Mouse (Mus musculus) ES-Bruce4 (cell line): ENCODE measurements around the gene Ddah2. TPM values are rescaled to one million over a fixed set of nuclear protein-coding genes. Genes with fewer than 3 reads are reported as not detected.
"Not testable (repeated sequence)": the region's sequence is repeated elsewhere in the genome, so short reads cannot be mapped to it uniquely, and the experiment has no call there.

Experiments used
- H3K27ac ChIP-seq: 2 replicates; pipeline ENCODE4 v1.5.1; 2012; ENCODE audit warnings: low read length, inconsistent platforms; ENCODE audit not compliant: insufficient read depth
- H3K27me3 ChIP-seq: 2 replicates; pipeline ENCODE4 v1.6.1; 2012; ENCODE audit warnings: mild to moderate bottlenecking, low read length, inconsistent platforms; ENCODE audit not compliant: control insufficient read depth, poor library complexity, insufficient read depth, severe bottlenecking
- H3K36me3 ChIP-seq: 2 replicates; pipeline ENCODE4 v1.6.1; 2012; ENCODE audit warnings: inconsistent platforms, mild to moderate bottlenecking, low read length, moderate library complexity; ENCODE audit not compliant: control insufficient read depth, poor library complexity, insufficient read depth, severe bottlenecking
- H3K4me1 ChIP-seq: one replicate; pipeline ENCODE4 v1.8.1; 2011; ENCODE audit warnings: low read length; ENCODE audit not compliant: control insufficient read depth, insufficient read depth
- H3K4me3 ChIP-seq: 2 replicates; pipeline ENCODE4 v1.5.1; 2011; ENCODE audit warnings: low read depth, mild to moderate bottlenecking, low read length
- H3K9ac ChIP-seq: 2 replicates; pipeline ENCODE4 v1.6.1; 2012; ENCODE audit warnings: low read depth, mild to moderate bottlenecking, inconsistent platforms; ENCODE audit not compliant: poor library complexity, severe bottlenecking
- H3K9me3 ChIP-seq: replicated peaks from 2 replicates; pipeline ENCODE4 v1.6.1; 2012; ENCODE audit warnings: mild to moderate bottlenecking, low read length, inconsistent platforms; ENCODE audit not compliant: control insufficient read depth, poor library complexity, insufficient read depth, severe bottlenecking
- CTCF ChIP-seq: IDR thresholded peaks from one replicate; pipeline ENCODE4 v1.8.1; 2011; ENCODE audit warnings: low read depth, low read length
- EP300 ChIP-seq: IDR thresholded peaks from 2 replicates; pipeline ENCODE4 v1.6.1; 2011; ENCODE audit warnings: low read depth, low read length; ENCODE audit not compliant: insufficient read depth
- POLR2A ChIP-seq: IDR thresholded peaks from one replicate; pipeline ENCODE4 v1.8.1; 2011; ENCODE audit warnings: low read length; ENCODE audit not compliant: insufficient read depth
- polyA plus RNA-seq: library from polyadenylated mRNA; stranded (reverse); fragments of >200 nt; gene quantifications from 2 replicates; pipeline ENCODE4 v1.2.4, GENCODE M21; 2011; ENCODE audit warnings: low read depth; ENCODE audit not compliant: missing spikeins, insufficient read depth, insufficient read length

Gene Ddah2
- polyA plus RNA-seq, 1 experiment, result 92.5 TPM

GRCm38 (mm10) chr17:35031272-35031671, 27.6 kb upstream of the Ddah2 start:
- H3K27ac ChIP-seq, result no peak overlapping the region
- TF ChIP-seq EP300 (no peak), POLR2A (no peak), CTCF (no peak)

GRCm38 (mm10) chr17:35031880-35032279, 27.0 kb upstream of the Ddah2 start:
- no peaks in the 10 kb centered on the region for H3K9me3 ChIP-seq
- no peaks in the 10 kb centered on the region for H3K27me3 ChIP-seq
- H3K27ac ChIP-seq, result no peak overlapping the region
- TF ChIP-seq EP300, result no peak
- TF ChIP-seq CTCF, result no peak
- no peak for TF ChIP-seq POLR2A
- no peaks in the 10 kb centered on the region for H3K36me3 ChIP-seq
- no peak overlapping the region for H3K4me3 ChIP-seq
- H3K4me1 ChIP-seq, result no peaks in the 10 kb centered on the region
- H3K9ac ChIP-seq, result no peak overlapping the region

More at GRCm38 (mm10) chr17:35031272-35031671, 27.6 kb upstream of the Ddah2 start:
- H3K9me3 ChIP-seq, result no peaks in the 10 kb centered on the region
- no peak overlapping the region for H3K9ac ChIP-seq
- no peaks in the 10 kb centered on the region for H3K4me1 ChIP-seq
- no peaks in the 10 kb centered on the region for H3K36me3 ChIP-seq
- no peak overlapping the region for H3K4me3 ChIP-seq
- H3K27me3 ChIP-seq, result no peaks in the 10 kb centered on the region

DNA sequence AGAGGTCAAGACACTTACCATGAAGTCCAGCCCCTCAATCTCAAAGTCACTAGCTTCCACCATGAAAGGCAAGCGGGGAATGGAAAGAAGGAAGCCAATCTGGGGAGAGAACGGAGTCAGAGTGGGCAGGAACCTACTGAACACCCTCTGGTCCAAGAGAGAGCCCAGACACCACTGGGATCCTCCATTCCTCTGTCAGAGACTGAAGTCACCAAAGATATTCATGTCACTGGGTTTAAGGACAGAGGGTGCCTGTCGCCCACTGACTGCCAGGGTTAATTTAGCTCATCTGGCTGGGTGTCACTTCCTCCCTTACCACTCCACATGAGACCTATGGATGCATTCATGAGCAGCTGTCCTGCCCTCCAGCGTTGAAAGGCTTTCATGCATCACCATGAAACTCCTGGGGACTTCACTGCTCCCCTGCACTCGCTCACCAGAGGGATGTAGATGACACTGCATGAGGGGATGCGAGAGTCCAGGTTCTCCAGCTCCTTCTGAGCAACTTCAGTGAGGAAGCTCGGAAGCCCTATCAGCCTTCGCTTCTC, 26.4 kb upstream of the Ddah2 start:
- no peaks in the 10 kb centered on the region for H3K4me1 ChIP-seq
- H3K36me3 ChIP-seq, result no peaks in the 10 kb centered on the region
- H3K27ac ChIP-seq, result no peak overlapping the region
- no peak overlapping the region for H3K9ac ChIP-seq
- TF ChIP-seq EP300 (no peak), POLR2A (no peak), CTCF (no peak)
- no peaks in the 10 kb centered on the region for H3K9me3 ChIP-seq
- no peaks in the 10 kb centered on the region for H3K27me3 ChIP-seq
- H3K4me3 ChIP-seq, result no peak overlapping the region

- H3K4me1 ChIP-seq, H3K27ac ChIP-seq, H3K27me3 ChIP-seq, H3K4me3 ChIP-seq, H3K36me3 ChIP-seq, H3K9me3 ChIP-seq, H3K9ac ChIP-seq: not testable (repeated sequence)
These were observed 25.1 kb upstream of the Ddah2 start for GRCm38 (mm10) chr17:35033703-35034102.

GRCm38 (mm10) chr17:35034896-35035295, 23.9 kb upstream of the Ddah2 start:
- no peak for TF ChIP-seq CTCF
- TF ChIP-seq EP300, result no peak
- no peak for TF ChIP-seq POLR2A
- no peak overlapping the region for H3K27ac ChIP-seq
- no peak overlapping the region for H3K4me3 ChIP-seq
- H3K4me1 ChIP-seq, result no peaks in the 10 kb centered on the region
- no peak overlapping the region for H3K9ac ChIP-seq
- no peaks in the 10 kb centered on the region for H3K27me3 ChIP-seq
- H3K9me3 ChIP-seq, result no peaks in the 10 kb centered on the region
- no peaks in the 10 kb centered on the region for H3K36me3 ChIP-seq

GRCm38 (mm10) chr17:35039121-35039873, 19.5 kb upstream of the Ddah2 start:
- TF ChIP-seq EP300 (no peak), POLR2A (no peak), CTCF (no peak)

More at GRCm38 (mm10) chr17:35039121-35039873, 19.5 kb upstream of the Ddah2 start:
- H3K9me3 ChIP-seq, result no peaks in the 10 kb centered on the region
- H3K9ac ChIP-seq, result no peak overlapping the region
- no peaks in the 10 kb centered on the region for H3K36me3 ChIP-seq
- no peak overlapping the region for H3K27ac ChIP-seq
- H3K27me3 ChIP-seq, result no peaks in the 10 kb centered on the region
- H3K4me3 ChIP-seq, result no peak overlapping the region
- H3K4me1 ChIP-seq, result no peaks in the 10 kb centered on the region
